Mouse (Mus musculus): ENCODE data around the gene Atxn7.

Atxn7 gene

GRCm38 (mm10) chr14:14120230-14121096, 159.2 kb downstream of the Atxn7 start, which contains the start of gene Psmd6:
Psmd6 (minus strand) TSS chr14:14120984.
- peak; percentile 89 to 92 for DNase-seq (ENCODE audit: low spot score in 2 of 2)

Data from right cerebral cortex, adult 2 months (tissue).